Mouse (Mus musculus) MEL-GATA-1-ER (cell line): ENCODE data around the gene Gm21882.
"Not testable (repeated sequence)": the region's sequence is repeated elsewhere in the genome, so short reads cannot be mapped to it uniquely, and the experiment has no call there.

Experiments used
- DNase-seq: peaks from one replicate; pipeline ENCODE4 v3.0.0-alpha.2; 2012; ENCODE audit warnings: low read depth; ENCODE audit errors: extremely low read depth

The Gm21882 gene

GRCm38 (mm10) chrY:40381423-40381822 is at the start of gene Gm21882:
TSS of gene Gm21882 (minus strand) at chrY:40381523.
- not testable (repeated sequence) for DNase-seq
